Mouse (Mus musculus) heart, postnatal 0 days (tissue): ENCODE measurements around the gene Mlycd. TPM values are rescaled to one million over a fixed set of nuclear protein-coding genes. Genes with fewer than 3 reads are reported as not detected.

Source experiments
- ATAC-seq: fragments of 200-750 bp; cut with Nextera tagmentation; 2 replicates; pipeline ENCODE4 v1.8.0; 2017; ENCODE audit warnings: low read depth, moderate number of reproducible peaks, moderate library complexity; ENCODE audit not compliant: insufficient read depth
- DNase-seq: peaks from one replicate; pipeline ENCODE4 v3.0.0-alpha.2; 2016; ENCODE audit warnings: low spot score
- H3K27ac ChIP-seq: fragments of 300-500 bp; sonication (generic); 2 replicates; pipeline ENCODE4 v1.5.1; 2014; ENCODE audit warnings: low read depth, mild to moderate bottlenecking
- H3K27me3 ChIP-seq: fragments of 300-500 bp; sonication (generic); 2 replicates; pipeline ENCODE4 v1.6.1; 2014; ENCODE audit warnings: low read length, mixed read lengths; ENCODE audit not compliant: control insufficient read depth, insufficient read depth
- H3K36me3 ChIP-seq: fragments of 300-500 bp; sonication (generic); replicated peaks from 2 replicates; pipeline ENCODE4 v1.6.1; 2014; ENCODE audit warnings: low read length, mixed read lengths; ENCODE audit not compliant: control insufficient read depth, insufficient read depth
- H3K4me1 ChIP-seq: fragments of 300-500 bp; sonication (generic); 2 replicates; pipeline ENCODE4 v1.6.1; 2014; ENCODE audit warnings: antibody characterized with exemption; ENCODE audit not compliant: control insufficient read depth, insufficient read depth
- H3K4me2 ChIP-seq: fragments of 300-500 bp; sonication (generic); 2 replicates; pipeline ENCODE4 v1.6.1; 2014; ENCODE audit warnings: low read depth, mild to moderate bottlenecking, low read length, moderate library complexity
- H3K4me3 ChIP-seq: fragments of 300-500 bp; sonication (generic); 2 replicates; pipeline ENCODE4 v1.5.1; 2014; ENCODE audit warnings: low read depth, low read length
- H3K9ac ChIP-seq: fragments of 300-500 bp; sonication (generic); replicated peaks from 2 replicates; pipeline ENCODE4 v1.6.1; 2014; ENCODE audit warnings: low read depth, low read length, mixed read lengths
- H3K9me3 ChIP-seq: fragments of 300-500 bp; sonication (generic); replicated peaks from 2 replicates; pipeline ENCODE4 v1.6.1; 2016; ENCODE audit warnings: low read length; ENCODE audit not compliant: control insufficient read depth
- CTCF ChIP-seq: IDR thresholded peaks from 2 replicates; pipeline ENCODE4 v1.5.1; 2016; ENCODE audit warnings: antibody characterized with exemption, control low read depth, low read depth
- EP300 ChIP-seq: IDR thresholded peaks from 2 replicates; pipeline ENCODE4 v1.6.1; 2016; ENCODE audit warnings: antibody characterized with exemption, low read depth
- WGBS: fragments of 180-500 bp; shearing (Covaris S2); extraction: QIAGEN DNeasy Blood & Tissue Kit; methylation state at CpG from one replicate; pipeline ENCODE4 v1.1.7; 2014; 5-methylcytosine and 5-hydroxymethylcytosine counted together
- polyA plus RNA-seq: library from polyadenylated mRNA; unstranded; fragments of >200 nt; fragmentation: Nextera tagmentation; extraction: Ambion mirVana; gene quantifications from 2 replicates; pipeline ENCODE4 v1.2.1, GENCODE M21; 2015
- total RNA-seq: library from RNA; depleted of rRNA; stranded (reverse); fragments of >200 nt; gene quantifications from 2 replicates; pipeline ENCODE4 v1.2.3, GENCODE M21; 2014; ENCODE audit warnings: low replicate concordance

Gene Mlycd
- total and polyA plus RNA-seq, 2 experiments from 2014 or later = 77.5 to 109 TPM

DNA sequence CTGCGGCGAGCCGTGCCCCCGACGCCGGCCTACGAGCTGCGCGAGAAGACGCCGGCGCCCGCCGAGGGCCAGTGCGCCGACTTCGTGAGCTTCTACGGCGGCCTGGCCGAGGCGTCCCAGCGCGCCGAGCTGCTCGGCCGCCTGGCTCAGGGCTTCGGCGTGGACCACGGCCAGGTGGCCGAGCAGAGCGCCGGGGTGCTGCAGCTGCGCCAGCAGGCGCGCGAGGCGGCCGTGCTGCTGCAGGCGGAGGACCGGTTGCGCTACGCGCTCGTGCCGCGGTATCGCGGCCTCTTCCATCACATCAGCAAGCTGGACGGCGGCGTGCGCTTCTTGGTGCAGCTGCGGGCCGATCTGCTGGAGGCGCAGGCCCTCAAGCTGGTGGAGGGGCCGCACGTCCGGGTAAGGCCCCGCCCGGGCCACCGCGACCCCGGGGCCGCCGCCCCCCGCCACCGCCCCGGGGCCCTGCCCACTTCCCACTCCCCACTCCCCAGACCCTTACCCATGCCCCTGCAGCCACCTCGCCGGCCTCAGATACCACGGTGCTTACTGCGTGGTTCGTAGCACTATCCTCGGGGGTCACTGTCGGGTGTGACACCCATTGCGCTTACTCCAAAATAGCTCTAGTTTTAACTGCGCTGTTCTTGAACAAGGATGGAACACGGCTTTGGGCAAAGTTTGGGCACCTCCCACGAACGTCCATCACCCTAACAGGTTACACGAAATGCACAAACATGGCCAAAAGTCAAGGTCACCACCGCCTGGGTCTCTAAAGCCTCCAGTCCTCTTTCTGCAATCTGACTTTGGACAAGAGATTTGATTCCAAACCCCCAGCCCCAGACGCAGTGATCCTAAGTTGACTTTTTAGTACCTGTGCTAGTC, 633 bp downstream of the Mlycd start:
- Histone ChIP-seq H3K27me3 (no peaks in the 10 kb centered on the region), H3K27ac (peak overlapping the region; percentile 99), H3K36me3 (0 out of 2 replicates have a peak, but pooled peaks cover 3% of the 10 kb centered on the region), H3K4me3 (peak overlapping the region; percentile 70), H3K9ac (peak overlapping the region; percentile 96), H3K9me3 (no peaks in the 10 kb centered on the region), H3K4me1 (peaks cover 32% of the 10 kb centered on the region), H3K4me2 (peak overlapping the region; percentile 100)
- ATAC-seq (peak; percentile 31), DNase-seq (no peak)
- TF ChIP-seq CTCF (no peak), EP300 (no peak)
- 4% methylated on average over 75 of the region's 83 CpGs for WGBS

DNA sequence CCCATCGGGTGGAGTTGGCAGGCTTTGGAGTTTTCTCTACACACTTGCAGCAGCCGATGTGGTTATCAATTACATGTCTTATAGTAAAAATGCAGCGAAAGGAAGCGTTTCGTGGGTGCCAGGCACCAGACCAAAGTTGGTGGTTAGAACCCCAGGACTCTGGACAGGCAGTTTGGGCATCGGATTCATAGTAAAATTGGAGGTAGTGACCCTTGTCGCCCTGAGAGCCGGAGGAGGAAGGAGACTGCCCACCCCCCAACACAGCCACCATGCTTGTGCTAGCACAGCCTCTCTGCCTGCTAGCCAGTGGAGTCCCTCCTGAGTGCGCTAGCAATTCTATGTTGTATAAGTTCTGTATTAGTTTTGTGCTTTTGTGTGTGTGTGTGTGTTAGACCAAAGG, 3.9 kb downstream of the Mlycd start:
- peaks cover 32% of the 10 kb centered on the region for H3K4me1 ChIP-seq

DNA sequence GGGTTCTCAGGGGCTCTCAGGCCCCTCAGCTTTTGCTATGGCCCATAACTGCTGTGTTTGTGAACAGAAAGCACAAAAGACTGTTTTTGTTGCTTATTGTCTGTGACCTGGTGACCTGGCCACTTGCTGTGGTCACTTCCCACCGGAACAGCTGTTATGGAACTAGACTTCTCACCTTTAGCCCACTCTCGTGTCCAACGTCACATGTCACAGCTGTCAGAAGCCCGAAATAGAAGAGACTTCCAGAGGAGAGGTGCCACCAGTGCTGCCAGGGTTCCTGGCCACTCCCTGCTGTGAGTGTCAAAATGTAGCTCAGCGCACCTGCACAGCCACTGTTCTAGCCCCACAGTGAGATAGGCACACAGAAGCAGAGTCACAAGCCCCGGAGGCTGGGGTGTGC, 4.6 kb downstream of the Mlycd start:
- H3K4me3 ChIP-seq = no peak overlapping the region
- no peak overlapping the region for H3K4me2 ChIP-seq
- TF ChIP-seq EP300 = peak; percentile 99
- no peak for TF ChIP-seq CTCF
- no peaks in the 10 kb centered on the region for H3K9me3 ChIP-seq
- peak overlapping the region; percentile 92 for H3K27ac ChIP-seq
- ATAC-seq = peak; percentile 72
- H3K36me3 ChIP-seq = peaks cover 23% of the 10 kb centered on the region
- H3K27me3 ChIP-seq = no peaks in the 10 kb centered on the region
- H3K9ac ChIP-seq = no peak overlapping the region
- DNase-seq = peak; percentile 89
- 31% methylated on average over 6 of the region's 6 CpGs for WGBS
- peaks cover 29% of the 10 kb centered on the region for H3K4me1 ChIP-seq

More for the DNA sequence above, 3.9 kb downstream of the Mlycd start:
- Histone ChIP-seq H3K9ac (0 out of 2 replicates have a peak overlapping the region, but pooled peaks have one; percentile 4), H3K36me3 (peaks cover 18% of the 10 kb centered on the region), H3K4me2 (no peak overlapping the region), H3K4me3 (no peak overlapping the region), H3K27ac (peak overlapping the region; percentile 92), H3K27me3 (no peaks in the 10 kb centered on the region), H3K9me3 (no peaks in the 10 kb centered on the region)
- TF ChIP-seq CTCF = no peak
- no peak for TF ChIP-seq EP300
- no peak for DNase-seq
- no peak for ATAC-seq
- 81% methylated on average over 9 of the region's 9 CpGs for WGBS

DNA sequence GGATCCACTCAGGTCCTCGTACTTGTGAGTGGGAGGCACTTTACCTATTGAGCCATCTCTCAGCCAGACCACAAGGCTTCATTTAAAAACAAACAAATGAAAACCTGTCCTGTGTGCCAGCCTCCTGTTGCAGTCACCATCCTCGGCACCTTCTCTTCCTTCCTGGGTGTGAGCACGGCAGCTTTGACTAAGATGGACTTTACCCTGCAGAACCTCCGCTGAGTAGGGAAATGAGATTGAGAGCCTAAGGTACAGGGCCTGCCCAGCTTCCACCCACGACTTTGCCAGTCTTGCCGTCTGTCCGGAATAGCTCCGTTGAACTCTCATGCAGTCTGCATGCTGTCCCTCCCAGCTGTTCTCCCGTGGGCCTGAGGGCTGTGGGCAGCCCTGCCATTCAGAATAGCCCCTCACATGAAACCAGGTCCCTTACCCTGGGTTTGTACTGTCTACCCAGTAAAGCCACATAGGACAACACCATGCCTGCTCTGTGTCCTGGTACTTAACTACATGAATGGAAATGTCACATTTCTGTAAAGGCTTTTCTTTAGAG, 5.5 kb downstream of the Mlycd start:
- H3K4me1 ChIP-seq = peaks cover 27% of the 10 kb centered on the region
- H3K9me3 ChIP-seq = no peaks in the 10 kb centered on the region
- peaks cover 32% of the 10 kb centered on the region for H3K36me3 ChIP-seq
- H3K9ac ChIP-seq = 0 out of 2 replicates have a peak overlapping the region, but pooled peaks have one; percentile 12
- ATAC-seq (no peak), DNase-seq (no peak)
- no peak overlapping the region for H3K4me3 ChIP-seq
- H3K27ac ChIP-seq = peak overlapping the region; percentile 92
- H3K27me3 ChIP-seq = no peaks in the 10 kb centered on the region
- H3K4me2 ChIP-seq = no peak overlapping the region
- TF ChIP-seq EP300 (no peak), CTCF (no peak)
- 76% methylated on average over 9 of the region's 9 CpGs for WGBS

GRCm38 (mm10) chr8:119400904-119401303, 6.2 kb downstream of the Mlycd start:
- Histone ChIP-seq H3K27me3 (no peaks in the 10 kb centered on the region), H3K36me3 (peaks cover 37% of the 10 kb centered on the region), H3K4me1 (peaks cover 21% of the 10 kb centered on the region; the same call in 1 of the 2 replicates), H3K4me3 (no peak overlapping the region), H3K4me2 (no peak overlapping the region), H3K9ac (no peak overlapping the region), H3K9me3 (no peaks in the 10 kb centered on the region), H3K27ac (no peak overlapping the region)
- 91% methylated on average over 3 of the region's 3 CpGs for WGBS
- DNase-seq (no peak), ATAC-seq (no peak)
- TF ChIP-seq EP300 = no peak
